Mouse (Mus musculus) spleen, adult 2 months (tissue): ENCODE data around the gene Ccnd1. TPM values are rescaled to one million over a fixed set of nuclear protein-coding genes. Genes with fewer than 3 reads are reported as not detected.

ENCODE experiments used
- DNase-seq, 2 experiments: peaks; one replicate each; pipeline versions ENCODE4 v3.0.0 to v3.0.0-alpha.2; 2012 to 2021; ENCODE audit warnings: low spot score in 2 of 2, low read depth in 1 of 2
- H3K27ac ChIP-seq: fragments of 200-500 bp; 2 replicates; pipeline ENCODE4 v1.5.1; 2012; ENCODE audit warnings: low read length, inconsistent platforms; ENCODE audit not compliant: insufficient read depth
- H3K27me3 ChIP-seq: fragments of 200-500 bp; 2 replicates; pipeline ENCODE4 v1.6.1; 2012; ENCODE audit warnings: mild to moderate bottlenecking, moderate library complexity, low read length, inconsistent platforms; ENCODE audit not compliant: control insufficient read depth, insufficient read depth
- H3K36me3 ChIP-seq: fragments of 200-500 bp; 2 replicates; pipeline ENCODE4 v1.6.1; 2012; ENCODE audit warnings: mild to moderate bottlenecking, low read length, inconsistent platforms; ENCODE audit not compliant: control insufficient read depth, insufficient read depth
- H3K4me1 ChIP-seq: fragments of 200-500 bp; 2 replicates; pipeline ENCODE4 v1.6.1; 2011; ENCODE audit warnings: inconsistent platforms; ENCODE audit not compliant: control insufficient read depth, insufficient read depth, insufficient read length
- H3K4me3 ChIP-seq: fragments of 200-500 bp; 2 replicates; pipeline ENCODE4 v1.5.1; 2011; ENCODE audit warnings: mild to moderate bottlenecking, inconsistent platforms; ENCODE audit not compliant: insufficient read depth, insufficient read length; ENCODE audit errors: extremely low read depth
- CTCF ChIP-seq: fragments of 200-500 bp; IDR thresholded peaks from 2 replicates; pipeline ENCODE4 v1.5.1; 2011; ENCODE audit warnings: mild to moderate bottlenecking, inconsistent platforms; ENCODE audit not compliant: insufficient read depth, insufficient read length, insufficient replicate concordance; ENCODE audit errors: extremely low read depth
- POLR2A ChIP-seq: fragments of 200-500 bp; IDR thresholded peaks from 2 replicates; pipeline ENCODE4 v1.6.1; 2011; ENCODE audit warnings: low read depth, low read length, inconsistent platforms
- whole genome bisulfite sequencing: fragments of 180-500 bp; shearing (Covaris S2); methylation state at CpG from one replicate; pipeline ENCODE4 v1.1.7; 2018; 5-methylcytosine and 5-hydroxymethylcytosine counted together
- polyA plus RNA-seq: library from polyadenylated mRNA; depleted of rRNA; stranded (reverse); fragments of >200 nt; gene quantifications from 2 replicates; pipeline ENCODE4 v1.2.3, GENCODE M21; 2012

Gene Ccnd1
- polyA plus RNA-seq, 1 experiment = 34.9 TPM

DNA sequence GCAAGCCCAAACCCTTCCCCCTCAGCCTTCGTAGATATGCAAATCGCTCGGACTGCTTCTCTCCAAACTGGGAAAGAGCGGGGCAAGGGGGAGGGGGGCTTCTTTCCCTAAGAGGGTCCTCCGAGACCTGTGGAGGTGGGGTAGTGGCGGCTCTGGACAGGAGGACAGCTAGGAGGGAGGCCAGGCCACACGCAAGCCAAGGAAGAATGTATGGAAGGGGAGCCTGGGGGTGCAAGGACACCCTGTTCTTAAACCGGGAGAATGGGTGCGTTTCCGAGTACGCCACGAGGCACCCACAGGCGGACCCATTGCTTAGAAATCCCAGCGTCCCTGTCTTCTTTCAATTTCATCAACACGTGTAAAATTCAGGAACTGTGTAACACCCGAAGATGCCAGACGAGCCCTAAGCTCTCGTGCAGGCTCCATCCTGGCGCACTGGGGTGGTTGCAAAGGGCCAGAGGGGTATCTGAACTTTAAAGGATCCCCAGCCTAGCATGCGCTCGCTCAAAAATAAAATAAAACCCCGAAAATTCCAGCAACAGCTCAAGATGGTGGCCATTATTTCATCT, 362 bp upstream of the Ccnd1 start:
- WGBS = 1% methylated on average over 22 of the region's 22 CpGs
- no peaks in the 10 kb centered on the region for H3K36me3 ChIP-seq
- H3K27ac ChIP-seq = peak overlapping the region; percentile 62; the same call in 1 of the 2 replicates
- TF ChIP-seq POLR2A (no peak), CTCF (no peak)
- H3K4me1 ChIP-seq = peaks cover 16% of the 10 kb centered on the region
- DNase-seq = no peak
- peaks cover 17% of the 10 kb centered on the region for H3K27me3 ChIP-seq
- peak overlapping the region; percentile 38; the same call in 1 of the 2 replicates for H3K4me3 ChIP-seq

DNA sequence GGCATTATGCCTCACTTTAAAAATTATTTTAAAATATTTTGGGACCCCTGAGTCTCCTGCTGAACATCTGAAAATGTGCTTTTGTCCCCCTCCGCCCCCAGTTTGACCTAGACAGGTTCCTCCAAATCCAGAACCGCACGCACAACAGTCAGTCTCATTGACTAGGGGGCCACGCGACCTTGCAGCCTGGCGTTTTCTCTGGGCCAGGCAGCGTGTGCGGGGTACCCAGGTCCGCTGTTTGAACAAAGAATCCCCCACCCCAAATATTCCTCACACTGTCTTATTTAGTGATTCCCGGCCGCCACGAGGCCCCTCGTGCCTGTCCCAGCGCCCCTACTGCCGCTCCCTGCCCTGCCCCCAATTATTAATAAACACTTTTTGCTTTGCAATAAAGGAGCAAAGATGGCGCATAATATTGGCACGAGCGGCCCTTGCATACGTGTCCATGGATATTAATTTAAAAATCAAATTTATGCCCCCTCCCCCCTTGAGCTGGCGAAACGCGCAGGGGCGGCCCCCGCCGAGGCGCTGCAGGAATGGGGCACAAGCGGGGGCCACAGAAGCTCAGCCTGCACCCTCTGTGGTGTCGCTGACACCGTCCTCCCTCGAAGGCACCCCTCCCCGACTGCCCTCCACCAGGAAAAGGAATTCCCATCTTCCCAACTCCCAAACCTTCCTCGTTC, 923 bp downstream of the Ccnd1 start:
- H3K4me1 ChIP-seq = peaks cover 16% of the 10 kb centered on the region
- no peaks in the 10 kb centered on the region for H3K36me3 ChIP-seq
- DNase-seq = no peak
- peak overlapping the region; percentile 67 for H3K4me3 ChIP-seq
- WGBS = 2% methylated on average over 32 of the region's 32 CpGs
- H3K27me3 ChIP-seq = peaks cover 17% of the 10 kb centered on the region
- TF ChIP-seq POLR2A (no peak), CTCF (no peak)
- no peak overlapping the region for H3K27ac ChIP-seq

DNA sequence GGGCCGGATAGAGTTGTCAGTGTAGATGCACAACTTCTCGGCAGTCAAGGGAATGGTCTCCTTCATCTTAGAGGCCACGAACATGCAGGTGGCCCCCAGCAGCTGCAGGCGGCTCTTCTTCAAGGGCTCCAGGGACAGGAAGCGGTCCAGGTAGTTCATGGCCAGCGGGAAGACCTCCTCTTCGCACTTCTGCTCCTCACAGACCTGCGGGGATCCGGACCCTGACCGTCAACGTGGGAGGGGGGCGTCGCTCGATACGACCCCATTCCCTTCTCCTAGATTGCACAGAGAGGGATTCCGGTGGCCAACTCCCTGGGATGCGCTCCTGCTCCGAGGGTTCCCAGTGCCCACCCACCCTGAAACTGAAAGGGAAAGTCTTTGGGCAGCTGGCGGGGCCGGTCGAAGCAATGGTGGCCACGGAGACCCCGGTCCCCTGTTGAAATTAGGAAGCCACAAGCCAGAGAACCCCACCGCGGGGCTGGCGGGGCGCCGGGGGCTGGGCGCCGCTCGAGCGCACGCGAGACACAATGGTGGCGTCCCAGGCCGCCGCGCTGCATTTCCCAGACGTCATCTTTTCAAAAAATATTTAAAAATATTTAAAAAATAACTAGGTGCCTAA, 1.7 kb downstream of the Ccnd1 start:
- TF ChIP-seq POLR2A (no peak), CTCF (no peak)
- Histone ChIP-seq H3K27ac (no peak overlapping the region), H3K4me3 (peak overlapping the region; percentile 67), H3K4me1 (peaks cover 14% of the 10 kb centered on the region), H3K36me3 (no peaks in the 10 kb centered on the region), H3K27me3 (peaks cover 14% of the 10 kb centered on the region)
- no peak for DNase-seq
- 1% methylated on average over 39 of the region's 39 CpGs for WGBS

DNA sequence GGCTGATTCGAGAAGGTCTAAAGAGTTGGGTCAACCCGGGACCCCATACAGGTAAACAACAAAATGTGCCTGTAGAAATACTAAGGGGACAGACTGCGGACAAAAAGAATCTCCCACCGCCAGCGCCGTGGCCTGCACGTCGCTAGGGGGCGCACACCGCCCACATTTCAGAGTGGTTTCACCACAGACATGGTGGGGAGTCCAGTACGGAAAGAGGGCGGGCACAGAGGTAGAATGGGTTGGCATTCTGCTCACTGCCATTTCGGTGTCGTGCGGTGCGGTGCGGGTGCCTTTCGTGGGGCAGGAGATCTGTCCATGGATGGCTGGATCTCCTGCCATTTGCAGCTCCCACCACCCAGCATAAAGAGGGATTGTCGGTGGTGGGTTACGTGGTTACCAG, 2.2 kb downstream of the Ccnd1 start:
- H3K27me3 ChIP-seq = peaks cover 11% of the 10 kb centered on the region
- peak; percentile 99 for TF ChIP-seq CTCF
- TF ChIP-seq POLR2A = no peak
- 2% methylated on average over 20 of the region's 20 CpGs for WGBS
- H3K4me1 ChIP-seq = peaks cover 11% of the 10 kb centered on the region
- H3K27ac ChIP-seq = no peak overlapping the region
- peak overlapping the region; percentile 67 for H3K4me3 ChIP-seq
- no peaks in the 10 kb centered on the region for H3K36me3 ChIP-seq
- DNase-seq = peak; percentile 59 to 82

DNA sequence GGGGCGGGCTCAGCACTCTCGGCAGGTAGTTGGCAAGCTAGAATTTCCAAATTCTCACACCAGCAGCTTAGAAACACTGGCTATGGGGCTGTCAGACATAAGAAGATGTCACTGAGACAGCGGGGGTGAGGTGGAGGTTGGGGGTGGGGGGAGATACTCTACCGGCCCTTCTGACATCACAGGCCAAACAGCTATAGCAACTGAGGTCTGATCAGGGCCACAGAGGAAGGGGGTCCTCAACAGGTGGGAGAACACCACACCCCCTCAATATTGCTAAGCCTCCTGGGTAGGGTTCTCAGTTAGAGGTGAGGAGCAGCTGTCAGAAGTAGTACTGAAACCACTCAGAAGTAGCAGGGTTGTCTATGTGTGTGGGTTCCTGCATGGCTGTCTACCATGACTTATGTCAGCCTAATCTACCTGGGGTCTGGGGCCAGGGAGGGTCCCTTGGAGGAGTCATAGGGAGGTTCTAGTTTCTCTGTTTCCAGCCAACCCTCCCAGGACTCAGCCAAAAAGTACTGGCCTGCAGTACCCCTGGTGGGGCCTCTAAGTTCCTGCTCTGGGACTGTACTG, 3.3 kb downstream of the Ccnd1 start:
- DNase-seq = no peak
- Histone ChIP-seq H3K27ac (no peak overlapping the region), H3K4me3 (no peak overlapping the region), H3K27me3 (peaks cover 8% of the 10 kb centered on the region), H3K36me3 (no peaks in the 10 kb centered on the region), H3K4me1 (peaks cover 10% of the 10 kb centered on the region)
- 95% methylated on average over 4 of the region's 4 CpGs for WGBS
- TF ChIP-seq CTCF = no peak

DNA sequence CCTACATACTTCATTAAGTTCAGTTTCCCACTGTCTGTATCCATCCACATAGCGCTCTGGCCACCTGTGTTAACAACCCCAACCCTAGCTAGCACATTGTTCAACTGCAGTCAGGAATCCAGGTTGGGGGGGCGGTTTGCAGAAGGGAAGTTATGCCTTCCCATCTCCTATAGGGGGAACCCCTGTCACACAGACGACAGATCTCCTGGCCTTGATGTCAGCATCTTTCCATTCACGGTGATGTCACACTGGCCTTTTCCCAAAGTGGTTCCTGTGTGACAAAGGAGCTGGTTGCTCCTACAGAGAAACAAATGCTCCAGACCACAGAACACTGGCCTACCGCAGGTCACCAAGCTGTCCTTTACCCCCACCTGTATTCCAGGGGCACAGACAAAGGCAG, 4.2 kb downstream of the Ccnd1 start:
- H3K27me3 ChIP-seq = peaks cover 7% of the 10 kb centered on the region
- WGBS = 73% methylated on average over 5 of the region's 5 CpGs
- no peaks in the 10 kb centered on the region for H3K36me3 ChIP-seq
- no peak for TF ChIP-seq CTCF
- TF ChIP-seq POLR2A = no peak
- H3K4me1 ChIP-seq = peaks cover 5% of the 10 kb centered on the region
- no peak overlapping the region for H3K4me3 ChIP-seq
- no peak for DNase-seq
- no peak overlapping the region for H3K27ac ChIP-seq
